Mouse (Mus musculus) erythroblast, adult 5-6 weeks (primary cell): ENCODE results near the gene Spa17. TPM values are rescaled to one million over a fixed set of nuclear protein-coding genes. Genes with fewer than 3 reads are reported as not detected.

ENCODE experiments used
- ATAC-seq: replicated peaks from 2 replicates; pipeline ENCODE4 v1.8.0; 2016; ENCODE audit warnings: moderate number of reproducible peaks, mild to moderate bottlenecking, moderate TSS enrichment, inconsistent platforms; ENCODE audit not compliant: poor library complexity, low FRiP score, severe bottlenecking
- total RNA-seq, 2 experiments: library from RNA; stranded (forward) in 1 of 2; stranded (reverse) in 1 of 2; fragments of 150-400 nt in 1 of 2; fragments of 200-764, 138-1000 nt in 1 of 2; gene quantifications; 2 replicates each; pipeline versions ENCODE4 v1.2.3 to v1.2.4; 2015 to 2017; ENCODE audit warnings: low replicate concordance in 2 of 2

The Spa17 gene
- total RNA-seq, 2 experiments from 2014 or later = 1.4 TPM; not detected in 1

GRCm38 (mm10) chr9:37623981-37624380 lies 10.5 kb upstream of the Spa17 start:
- ATAC-seq = no peak

GRCm38 (mm10) chr9:37621290-37621689 lies 7.8 kb upstream of the Spa17 start:
- ATAC-seq = no peak

DNA sequence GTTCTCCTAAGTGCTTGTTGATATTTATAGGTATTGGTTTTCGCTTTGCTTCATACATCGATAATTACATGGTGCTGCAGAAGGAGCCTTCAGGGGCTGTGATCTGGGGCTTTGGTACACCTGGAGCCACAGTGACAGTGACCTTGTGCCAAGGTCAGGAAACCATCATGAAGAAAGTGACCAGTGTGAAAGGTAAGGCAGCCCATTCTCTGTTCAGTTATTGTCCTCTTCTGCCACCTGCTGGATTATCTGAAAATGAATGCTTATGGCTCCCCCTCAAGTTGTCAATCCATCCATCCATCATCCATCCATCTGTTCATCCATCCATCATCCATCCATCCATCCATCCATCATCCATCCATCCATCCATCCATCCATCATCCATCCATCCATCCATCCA lies 3.2 kb upstream of the Spa17 start:
- no peak for ATAC-seq

GRCm38 (mm10) chr9:37615220-37615619 lies 1.7 kb upstream of the Spa17 start:
- ATAC-seq = no peak

DNA sequence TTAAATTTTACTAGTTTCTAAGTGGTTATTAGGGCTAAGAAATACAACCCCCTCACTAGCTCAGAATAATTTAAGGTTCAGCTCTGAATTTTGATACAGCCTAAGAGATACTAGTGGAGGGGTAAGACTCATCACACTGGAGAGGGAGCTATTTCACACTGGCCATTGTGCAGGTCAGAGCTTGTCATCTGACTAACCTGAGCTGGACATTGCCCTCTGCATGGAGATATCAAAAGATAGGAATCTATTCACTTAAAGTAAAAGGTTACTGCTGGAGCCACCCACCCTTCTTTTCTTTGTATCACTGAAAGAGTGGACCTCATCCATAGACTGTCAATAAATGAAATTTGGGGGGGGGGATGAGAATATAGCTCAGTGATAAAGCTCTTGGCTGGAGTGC lies 794 bp upstream of the Spa17 start:
- no peak for ATAC-seq

- peak; percentile 20 for ATAC-seq
Observed at GRCm38 (mm10) chr9:37613911-37614280, 374 bp upstream of the Spa17 start.

GRCm38 (mm10) chr9:37609558-37609957 lies 4.0 kb downstream of the Spa17 start:
- ATAC-seq = no peak

DNA sequence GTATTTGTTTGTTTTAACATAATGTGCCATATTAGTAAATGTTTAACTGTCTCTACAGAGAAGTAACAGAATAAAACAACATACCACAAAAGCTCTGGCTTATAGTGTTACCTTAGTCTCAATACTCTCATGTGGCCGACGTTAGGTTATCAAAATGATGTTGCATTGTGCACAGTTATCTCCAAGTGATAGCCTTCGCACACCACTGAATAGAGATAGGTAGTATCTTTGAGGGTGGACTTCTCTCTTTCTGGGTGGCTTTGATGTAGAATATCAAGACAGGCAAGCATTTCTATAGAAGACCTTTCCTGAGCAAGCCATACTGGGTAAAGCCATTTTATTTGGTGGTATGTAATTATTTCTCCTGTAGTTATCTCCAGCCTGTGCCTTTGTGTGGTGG lies 8.4 kb downstream of the Spa17 start:
- no peak for ATAC-seq

- peak; percentile 60 for ATAC-seq
Observed at GRCm38 (mm10) chr9:37600538-37601205, 12.8 kb downstream of the Spa17 start.

DNA sequence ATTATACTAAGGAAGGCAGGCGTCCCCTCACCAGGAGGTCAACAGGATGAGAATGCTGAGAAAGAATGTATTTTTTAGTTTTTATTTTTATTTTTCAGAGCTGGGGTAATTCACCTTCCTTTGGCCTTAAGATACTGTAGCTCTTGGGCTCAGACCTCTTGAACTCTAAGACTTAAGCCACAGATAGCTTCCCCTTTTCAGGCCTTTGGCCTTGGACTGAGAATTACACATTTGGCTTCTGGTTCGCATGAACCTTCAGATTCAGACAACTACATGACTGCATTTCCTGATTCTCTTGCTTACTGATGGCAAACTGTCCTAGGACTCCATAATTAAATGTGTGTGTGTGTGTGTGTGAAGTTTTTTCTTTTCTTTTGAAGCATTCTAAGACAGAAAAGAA lies 14.9 kb downstream of the Spa17 start:
- ATAC-seq = no peak

DNA sequence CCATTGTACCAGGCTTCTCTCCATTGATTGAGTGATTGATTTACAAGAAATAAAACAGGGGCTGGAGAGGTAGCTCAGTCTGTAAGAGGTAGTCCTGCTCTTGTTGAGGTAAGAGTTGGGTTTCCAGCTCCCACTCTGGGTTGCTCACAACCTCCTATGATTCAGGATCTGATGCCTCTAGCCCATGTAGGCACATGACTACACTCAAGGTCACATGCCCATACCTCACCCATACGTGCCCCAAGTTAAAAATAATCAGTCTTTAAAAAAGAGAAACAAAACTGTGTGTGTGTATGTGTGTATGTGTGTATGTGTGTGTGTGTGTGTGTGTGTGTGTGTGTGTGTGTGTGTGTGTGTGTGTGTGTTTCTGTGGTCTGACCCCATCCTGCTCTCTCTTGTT lies 18.0 kb downstream of the Spa17 start:
- no peak for ATAC-seq

DNA sequence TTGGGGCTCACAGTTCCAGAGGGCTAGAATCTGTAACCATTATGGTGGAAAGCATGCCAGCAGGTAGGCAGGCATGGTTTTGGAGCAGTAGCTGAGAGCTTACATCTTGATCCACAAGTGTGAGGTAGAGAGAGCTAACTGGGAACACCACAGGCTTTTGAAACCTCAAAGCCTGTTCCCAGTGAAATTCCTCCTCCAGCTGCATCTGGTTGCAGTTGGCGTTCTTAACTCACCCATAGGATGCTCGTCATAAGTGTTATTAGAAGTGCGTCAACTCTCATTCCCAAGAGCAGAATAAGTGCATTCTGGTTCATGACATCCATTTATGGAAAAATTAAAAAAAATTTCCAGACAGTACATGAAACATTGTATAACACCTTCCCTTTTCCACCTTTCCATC lies 19.8 kb downstream of the Spa17 start:
- ATAC-seq = no peak

GRCm38 (mm10) chr9:37592633-37593032 lies 20.9 kb downstream of the Spa17 start:
- ATAC-seq = no peak

DNA sequence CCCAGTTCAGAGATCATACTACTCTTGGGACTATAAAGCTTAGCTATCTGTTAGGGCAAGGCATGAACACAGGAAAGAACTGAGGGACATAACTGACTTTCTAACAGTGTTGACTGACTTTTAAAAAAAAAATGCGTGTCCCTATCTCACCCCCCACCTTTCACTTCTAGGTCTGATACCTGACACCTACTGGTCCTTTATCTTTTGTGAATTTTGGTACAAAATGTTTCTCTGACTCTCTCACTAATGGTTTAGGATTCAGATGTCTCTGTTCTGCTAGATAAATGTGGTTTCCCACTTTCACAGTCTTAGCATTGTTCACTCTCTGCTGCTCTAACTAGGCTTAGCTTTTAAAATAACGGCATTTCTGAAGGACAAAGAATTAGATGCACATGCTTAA lies 21.5 kb downstream of the Spa17 start:
- no peak for ATAC-seq

DNA sequence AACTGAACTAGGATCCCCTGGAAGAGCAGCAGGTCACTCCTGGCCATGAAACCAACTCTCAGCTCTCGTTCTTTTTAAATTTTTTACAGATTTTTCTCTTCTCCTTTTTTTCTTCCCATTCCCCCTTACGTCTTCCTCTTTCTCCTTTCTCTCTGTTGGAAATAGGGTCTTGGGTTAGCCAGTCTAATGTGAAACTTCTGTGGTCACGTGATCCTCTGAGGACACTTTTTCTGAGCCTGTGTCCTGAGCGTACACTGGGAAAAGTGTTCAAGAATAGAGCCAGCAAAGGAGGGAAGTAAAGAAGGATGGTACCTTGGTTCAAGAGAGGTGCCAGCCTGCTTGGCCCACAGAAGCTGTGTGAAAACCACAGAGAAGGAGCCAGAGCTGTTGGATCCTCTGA lies 23.1 kb downstream of the Spa17 start:
- no peak for ATAC-seq

DNA sequence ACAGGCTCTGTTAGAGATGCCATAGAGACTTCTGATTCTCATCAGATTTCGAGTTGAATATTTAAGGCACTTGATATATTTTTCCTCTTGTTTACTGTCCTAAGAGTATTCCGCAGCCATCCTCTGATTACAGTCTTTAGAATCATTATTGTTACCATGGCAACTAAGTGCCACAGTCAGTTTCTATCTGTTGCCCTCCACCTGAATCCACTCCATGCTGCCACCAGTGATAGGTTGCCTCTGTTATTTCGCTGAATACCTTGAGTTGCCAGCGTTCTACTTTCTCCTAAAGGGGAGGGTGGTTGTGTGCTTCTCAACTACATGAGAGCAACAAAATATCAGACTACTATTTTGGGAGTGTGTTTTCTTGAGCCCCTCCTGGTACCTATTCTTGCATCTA lies 26.8 kb downstream of the Spa17 start:
- no peak for ATAC-seq

DNA sequence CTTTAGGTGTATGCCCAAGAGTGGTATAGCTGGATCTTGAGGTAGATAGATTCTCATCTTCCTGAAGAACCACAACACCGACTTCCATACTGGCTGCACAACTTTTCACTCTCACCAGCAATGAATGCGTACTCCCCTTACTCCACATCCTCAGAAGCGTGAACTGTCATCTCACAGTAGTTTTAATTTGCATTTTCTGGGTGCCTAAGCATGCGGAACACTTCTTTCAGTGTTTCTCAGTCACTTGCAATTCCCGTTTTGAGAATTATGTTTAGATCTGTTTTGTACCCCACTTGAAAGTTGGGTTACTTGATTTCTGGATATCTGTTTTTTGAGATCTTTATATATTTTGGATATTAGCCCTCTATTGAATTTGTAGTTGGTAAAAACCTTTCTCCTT lies 29.9 kb downstream of the Spa17 start:
- ATAC-seq = no peak

DNA sequence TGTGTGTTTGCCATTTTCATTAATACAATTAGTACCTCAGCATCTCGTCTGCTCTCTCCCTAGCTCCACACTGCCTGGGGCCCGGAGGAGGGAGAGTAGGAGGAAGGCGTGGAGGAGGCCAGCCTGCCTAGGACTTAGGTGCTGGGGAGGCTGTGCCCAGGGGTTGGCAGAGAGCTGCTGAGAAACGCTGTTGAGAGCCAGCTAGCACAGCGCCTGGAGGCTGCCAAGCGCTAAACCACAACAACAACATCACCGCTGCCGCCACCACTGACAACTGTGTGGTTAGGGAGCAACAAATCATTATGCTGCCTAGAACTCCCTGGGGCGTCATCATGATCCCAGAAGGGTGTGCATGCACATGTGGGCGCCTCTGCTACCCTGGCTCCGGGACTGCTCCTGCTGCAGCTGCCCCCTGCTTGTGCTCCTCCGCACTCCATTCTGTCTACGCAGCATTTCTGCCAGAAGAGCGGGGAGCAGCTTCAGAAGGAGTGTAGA lies 37.0 kb downstream of the Spa17 start:
- no peak for ATAC-seq

DNA sequence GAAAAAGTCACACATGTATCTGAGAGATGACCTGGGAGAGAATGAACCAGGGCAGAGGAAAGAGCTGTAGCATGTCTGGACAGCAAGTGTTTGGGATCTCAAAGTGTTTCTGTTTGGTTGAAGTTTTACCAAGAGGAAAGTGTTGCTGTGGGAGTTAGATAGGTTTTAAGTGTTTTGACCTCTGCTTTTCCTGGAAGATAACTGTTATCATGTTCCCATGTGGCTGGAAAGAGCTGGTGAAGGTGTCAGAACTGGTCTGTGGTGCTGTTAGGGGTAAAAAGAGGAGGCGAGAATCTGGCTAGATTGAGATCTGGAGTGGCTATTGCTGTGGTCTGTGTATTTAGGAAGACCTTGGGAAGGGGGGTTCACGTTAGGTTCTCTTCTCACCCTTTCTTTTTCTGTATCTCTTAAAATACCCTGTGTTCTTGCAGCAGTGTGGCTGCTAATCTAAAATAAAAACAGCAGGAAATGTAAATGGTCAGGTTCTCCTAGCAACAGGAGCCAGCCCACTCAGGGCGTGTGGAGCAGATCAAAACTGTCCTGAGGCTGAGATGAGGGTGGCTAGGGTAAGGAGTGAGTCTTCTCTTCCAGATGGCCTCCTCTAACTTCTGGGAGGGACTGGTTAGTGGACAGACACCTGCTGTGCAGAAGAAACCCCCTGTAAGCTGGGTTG lies 41.2 kb downstream of the Spa17 start:
- no peak for ATAC-seq

DNA sequence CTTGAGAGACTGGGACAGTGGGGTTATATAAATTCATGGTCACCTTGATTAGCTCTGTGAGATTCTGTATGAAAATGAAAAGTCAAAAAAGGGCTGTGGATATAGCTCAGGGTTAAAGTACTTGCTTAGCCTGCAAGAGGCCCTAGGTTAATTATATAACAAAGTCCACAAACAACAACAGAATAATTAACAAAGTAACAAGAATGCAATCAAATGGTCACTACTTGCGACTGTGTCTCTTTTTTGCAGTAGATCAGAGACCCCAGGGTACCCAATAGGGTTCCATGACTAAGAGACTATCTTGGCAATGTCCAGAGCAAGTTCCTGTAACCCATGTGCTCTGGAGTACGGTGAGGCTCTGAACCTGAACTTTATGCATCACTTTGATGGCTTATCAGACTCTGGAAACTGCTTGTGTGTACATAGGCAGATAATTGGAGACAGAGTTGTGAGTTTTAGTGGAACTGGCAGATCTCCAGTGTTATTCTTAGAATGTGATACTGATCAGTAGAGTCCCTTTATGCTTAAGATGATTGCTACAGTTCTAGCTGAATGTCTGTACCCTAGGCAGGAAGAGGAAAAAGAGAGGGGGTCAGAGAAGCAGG lies 44.2 kb downstream of the Spa17 start:
- no peak for ATAC-seq

DNA sequence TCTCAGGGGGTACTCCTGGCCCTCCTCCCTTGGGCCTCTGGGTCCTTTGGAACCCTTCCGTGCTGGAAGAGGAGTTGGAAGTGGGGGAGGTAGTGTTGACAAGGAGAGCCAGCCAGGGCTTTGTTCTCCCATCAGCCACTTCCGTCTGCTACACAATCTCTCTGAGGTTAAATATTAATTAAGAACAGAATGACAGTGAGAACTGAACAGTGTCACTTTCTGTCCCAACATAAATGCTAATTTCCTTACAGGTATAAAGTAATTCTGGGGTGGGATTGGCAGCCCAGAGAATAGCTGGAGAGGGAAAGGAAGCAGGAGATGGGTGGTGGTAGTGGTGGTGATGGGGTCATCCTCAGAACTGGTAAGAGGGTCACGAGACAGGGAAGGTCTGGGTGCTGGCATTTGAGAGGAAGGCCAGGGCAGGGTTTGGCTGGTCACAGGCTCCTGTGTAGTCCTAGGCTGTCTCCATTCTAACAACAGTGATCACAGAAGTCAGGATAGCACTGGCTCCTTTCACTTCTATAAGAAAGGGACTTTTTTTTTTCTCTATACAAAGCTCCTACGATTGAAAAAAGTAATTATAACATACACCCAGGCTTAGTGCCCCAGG lies 44.8 kb downstream of the Spa17 start:
- no peak for ATAC-seq
